Mouse (Mus musculus) hindbrain, embryonic 15.5 days (tissue): Measurements from ENCODE around the gene Elf1. TPM values are rescaled to one million over a fixed set of nuclear protein-coding genes. Genes with fewer than 3 reads are reported as not detected.

Source experiments
- ATAC-seq: fragments of 200-750 bp; cut with Nextera tagmentation; 2 replicates; pipeline ENCODE4 v1.8.0; 2017; ENCODE audit warnings: low read depth, moderate number of reproducible peaks, moderate TSS enrichment; ENCODE audit not compliant: low FRiP score
- H3K27ac ChIP-seq: fragments of 300-500 bp; sonication (generic); replicated peaks from 2 replicates; pipeline ENCODE4 v1.5.1; 2015; ENCODE audit warnings: mild to moderate bottlenecking, inconsistent platforms
- H3K27me3 ChIP-seq: fragments of 300-500 bp; sonication (generic); 2 replicates; pipeline ENCODE4 v1.6.1; 2015; ENCODE audit warnings: control low read depth, inconsistent platforms
- H3K36me3 ChIP-seq: fragments of 300-500 bp; sonication (generic); 2 replicates; pipeline ENCODE4 v1.6.1; 2015; ENCODE audit warnings: control low read depth, inconsistent platforms
- H3K4me1 ChIP-seq: fragments of 300-500 bp; sonication (generic); replicated peaks from 2 replicates; pipeline ENCODE4 v1.6.1; 2015; ENCODE audit warnings: control low read depth, inconsistent platforms
- H3K4me2 ChIP-seq: fragments of 300-500 bp; sonication (generic); 2 replicates; pipeline ENCODE4 v1.6.1; 2015; ENCODE audit warnings: moderate library complexity, mild to moderate bottlenecking, inconsistent platforms
- H3K4me3 ChIP-seq: fragments of 300-500 bp; sonication (generic); 2 replicates; pipeline ENCODE4 v1.5.1; 2015; ENCODE audit warnings: mild to moderate bottlenecking, inconsistent platforms
- H3K9ac ChIP-seq: fragments of 300-500 bp; sonication (generic); 2 replicates; pipeline ENCODE4 v1.6.1; 2015; ENCODE audit warnings: inconsistent platforms
- H3K9me3 ChIP-seq: fragments of 300-500 bp; sonication (generic); 2 replicates; pipeline ENCODE4 v1.6.1; 2016; ENCODE audit warnings: control low read depth, inconsistent platforms
- WGBS: fragments of 180-500 bp; shearing (Covaris S2); methylation state at CpG from one replicate; pipeline ENCODE4 v1.1.7; 2015; 5-methylcytosine and 5-hydroxymethylcytosine counted together
- polyA plus RNA-seq: library from polyadenylated mRNA; unstranded; fragments of >200 nt; fragmentation: Nextera tagmentation; extraction: Ambion mirVana; gene quantifications from 2 replicates; pipeline ENCODE4 v1.2.1, GENCODE M21; 2015

The Elf1 gene
- polyA plus RNA-seq, 1 experiment from 2014 or later: 2.9 TPM

DNA sequence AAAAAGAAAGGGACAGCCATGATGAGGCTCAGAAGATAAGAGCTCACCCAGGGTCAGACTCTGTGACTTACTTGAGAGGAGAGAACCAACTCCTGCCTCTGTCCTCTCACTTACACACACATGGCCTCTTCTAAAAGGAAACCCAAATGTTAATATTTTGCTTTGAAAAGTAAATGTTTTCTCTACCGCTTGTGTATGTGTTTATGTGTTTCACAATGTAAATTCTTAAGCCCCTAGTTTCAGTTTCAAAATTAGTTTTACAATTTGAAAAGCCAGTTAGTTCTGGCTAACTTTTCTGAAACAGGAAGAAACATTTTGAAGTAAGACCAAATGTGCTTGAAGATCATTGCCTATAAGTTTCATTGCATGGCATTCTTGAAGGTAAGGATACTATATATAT lies 76.8 kb downstream of the Elf1 start:
- H3K4me2 ChIP-seq: no peak overlapping the region
- WGBS: 92% methylated on average over 1 of the region's 1 CpGs

GRCm38 (mm10) chr14:79562745-79563144 lies 81.8 kb downstream of the Elf1 start:
- no peaks in the 10 kb centered on the region for H3K27me3 ChIP-seq
- 22% methylated on average over 5 of the region's 5 CpGs for WGBS
- no peak for ATAC-seq
- no peak overlapping the region for H3K4me3 ChIP-seq
- no peaks in the 10 kb centered on the region for H3K36me3 ChIP-seq
- no peaks in the 10 kb centered on the region for H3K9me3 ChIP-seq
- H3K4me1 ChIP-seq: no peaks in the 10 kb centered on the region
- no peak overlapping the region for H3K9ac ChIP-seq
- H3K4me2 ChIP-seq: no peak overlapping the region
- no peak overlapping the region for H3K27ac ChIP-seq

More for the DNA sequence above, 76.8 kb downstream of the Elf1 start:
- no peak overlapping the region for H3K9ac ChIP-seq
- no peaks in the 10 kb centered on the region for H3K4me1 ChIP-seq
- no peak overlapping the region for H3K27ac ChIP-seq
- H3K36me3 ChIP-seq: no peaks in the 10 kb centered on the region
- H3K27me3 ChIP-seq: no peaks in the 10 kb centered on the region
- H3K9me3 ChIP-seq: no peaks in the 10 kb centered on the region
- ATAC-seq: no peak
- no peak overlapping the region for H3K4me3 ChIP-seq

- no peaks in the 10 kb centered on the region for H3K4me1 ChIP-seq
- no peak overlapping the region for H3K9ac ChIP-seq
- no peak overlapping the region for H3K4me3 ChIP-seq
- ATAC-seq: no peak
- no peaks in the 10 kb centered on the region for H3K36me3 ChIP-seq
- H3K9me3 ChIP-seq: no peaks in the 10 kb centered on the region
- no peak overlapping the region for H3K4me2 ChIP-seq
- no peak overlapping the region for H3K27ac ChIP-seq
- WGBS: 72% methylated on average over 6 of the region's 6 CpGs
- H3K27me3 ChIP-seq: no peaks in the 10 kb centered on the region
Observed at GRCm38 (mm10) chr14:79564784-79565183, 83.8 kb downstream of the Elf1 start.

DNA sequence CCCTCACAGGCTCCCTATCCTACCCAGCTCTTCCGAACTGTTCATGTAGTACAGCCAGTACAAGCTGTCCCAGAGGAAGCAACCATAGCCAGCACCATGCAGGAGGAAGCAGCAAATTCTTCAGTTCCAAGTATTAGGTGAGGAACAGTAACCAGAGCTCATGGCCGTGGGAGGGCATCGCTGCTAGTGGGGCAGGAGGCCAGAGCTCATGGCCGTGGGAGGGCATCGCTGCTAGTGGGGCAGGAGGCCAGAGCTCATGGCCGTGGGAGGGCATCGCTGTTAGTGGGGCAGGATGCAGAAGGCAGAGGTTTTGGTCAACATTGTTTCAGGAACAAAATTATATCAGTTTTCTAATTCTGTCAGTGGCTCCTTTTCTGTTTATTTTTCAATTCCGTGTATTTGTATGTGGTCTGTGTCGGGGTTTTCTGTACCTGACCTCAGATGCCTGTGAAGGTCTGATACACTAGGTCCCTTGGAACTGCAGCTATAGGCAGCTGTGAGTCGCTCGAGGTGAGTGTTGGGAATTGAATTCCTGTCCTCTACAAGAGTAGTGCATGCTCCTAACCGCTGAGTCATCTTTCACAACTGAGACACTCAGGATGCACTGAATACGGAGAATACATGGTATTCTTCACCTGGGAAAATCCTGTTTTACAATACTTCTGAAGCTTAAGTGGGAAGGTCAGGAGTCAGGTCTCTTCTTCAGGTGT lies 92.6 kb downstream of the Elf1 start:
- Histone ChIP-seq H3K36me3 (no peaks in the 10 kb centered on the region), H3K9ac (no peak overlapping the region), H3K27me3 (no peaks in the 10 kb centered on the region), H3K27ac (no peak overlapping the region), H3K9me3 (no peaks in the 10 kb centered on the region), H3K4me3 (no peak overlapping the region), H3K4me1 (no peaks in the 10 kb centered on the region), H3K4me2 (no peak overlapping the region)
- WGBS: 91% methylated on average over 13 of the region's 13 CpGs
- no peak for ATAC-seq

- Histone ChIP-seq H3K27ac (no peak overlapping the region), H3K9me3 (no peaks in the 10 kb centered on the region), H3K9ac (no peak overlapping the region), H3K27me3 (no peaks in the 10 kb centered on the region), H3K4me2 (no peak overlapping the region), H3K4me3 (no peak overlapping the region), H3K36me3 (no peaks in the 10 kb centered on the region), H3K4me1 (no peaks in the 10 kb centered on the region)
- WGBS: 100% methylated on average over 1 of the region's 1 CpGs
- ATAC-seq: no peak
Observed at GRCm38 (mm10) chr14:79574361-79574760, 93.4 kb downstream of the Elf1 start.

DNA sequence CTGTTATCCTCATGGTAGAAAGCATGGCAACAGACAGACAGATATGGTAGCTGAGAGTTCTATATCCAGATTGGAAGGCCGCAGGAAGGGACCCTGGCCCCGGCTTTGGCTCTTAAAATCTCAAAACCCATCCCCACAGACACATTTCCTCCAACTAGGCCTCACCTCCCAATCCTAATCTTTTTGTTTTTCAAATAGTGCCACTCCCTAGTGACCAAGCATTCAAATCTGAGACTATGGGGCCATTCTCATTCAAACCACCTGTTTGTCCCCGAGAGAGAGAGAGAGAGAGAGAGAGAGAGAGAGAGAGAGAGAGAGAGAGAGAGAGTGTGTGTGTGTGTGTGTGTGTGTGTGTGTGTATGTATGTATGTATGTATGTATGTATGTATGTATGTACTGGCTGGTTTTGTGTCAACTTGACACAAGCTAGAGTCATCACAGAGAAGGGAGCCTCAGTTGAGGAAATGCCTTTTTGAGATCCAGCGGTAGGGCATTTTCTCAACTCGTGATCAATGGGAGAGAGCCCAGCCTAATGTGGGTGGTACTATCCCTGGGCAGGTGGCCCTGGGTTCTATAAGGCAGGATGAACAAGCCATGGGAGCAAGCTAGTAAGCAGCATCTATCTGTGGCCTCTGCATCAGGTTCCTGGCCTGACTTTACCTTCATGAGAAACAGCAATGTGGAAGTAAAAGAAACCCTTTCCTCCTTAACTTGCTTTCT lies 102.7 kb downstream of the Elf1 start:
- H3K27ac ChIP-seq: no peak overlapping the region
- no peak overlapping the region for H3K4me2 ChIP-seq
- no peak overlapping the region for H3K9ac ChIP-seq
- no peaks in the 10 kb centered on the region for H3K9me3 ChIP-seq
- H3K36me3 ChIP-seq: no peaks in the 10 kb centered on the region
- WGBS: 86% methylated on average over 5 of the region's 5 CpGs
- no peak overlapping the region for H3K4me3 ChIP-seq
- H3K27me3 ChIP-seq: no peaks in the 10 kb centered on the region
- no peak for ATAC-seq
- peaks cover 11% of the 10 kb centered on the region for H3K4me1 ChIP-seq

- ATAC-seq: no peak
- H3K27ac ChIP-seq: peak overlapping the region; percentile 99
- 37% methylated on average over 16 of the region's 16 CpGs for WGBS
Observed at GRCm38 (mm10) chr14:79586499-79587138, 105.6 kb downstream of the Elf1 start.

GRCm38 (mm10) chr14:79587139-79587851 lies 106.3 kb downstream of the Elf1 start, which contains the start of gene Sugt1:
TSS of gene Sugt1 (plus strand) at chr14:79587691.
- peak within 1 kb of the TSS; percentile 78 for H3K4me2 ChIP-seq
- no peaks in the 10 kb centered on the region for H3K9me3 ChIP-seq
- peak within 1 kb of the TSS; percentile 99 for H3K27ac ChIP-seq
- peak within 1 kb of the TSS; percentile 61 for H3K9ac ChIP-seq
- H3K36me3 ChIP-seq: no peaks in the 10 kb centered on the region
- H3K4me1 ChIP-seq: peaks cover 25% of the 10 kb centered on the region
- WGBS: under 1% methylated on average over 59 of the region's 60 CpGs
- no peaks in the 10 kb centered on the region for H3K27me3 ChIP-seq
- peak within 1 kb of the TSS; percentile 57 for H3K4me3 ChIP-seq
- ATAC-seq: peak; percentile 99

More at GRCm38 (mm10) chr14:79586499-79587138, 105.6 kb downstream of the Elf1 start:
- Histone ChIP-seq H3K4me1 (peaks cover 25% of the 10 kb centered on the region), H3K4me3 (peak overlapping the region; percentile 57), H3K27me3 (no peaks in the 10 kb centered on the region), H3K9me3 (no peaks in the 10 kb centered on the region), H3K36me3 (no peaks in the 10 kb centered on the region), H3K4me2 (peak overlapping the region; percentile 78), H3K9ac (peak overlapping the region; percentile 61)

GRCm38 (mm10) chr14:79587852-79588229 lies 106.8 kb downstream of the Elf1 start:
- peak overlapping the region; percentile 57 for H3K4me3 ChIP-seq
- peak overlapping the region; percentile 99 for H3K27ac ChIP-seq
- H3K4me1 ChIP-seq: peaks cover 25% of the 10 kb centered on the region
- peak; percentile 61 for ATAC-seq
- 2% methylated on average over 9 of the region's 9 CpGs for WGBS
- no peaks in the 10 kb centered on the region for H3K9me3 ChIP-seq
- no peaks in the 10 kb centered on the region for H3K27me3 ChIP-seq
- no peaks in the 10 kb centered on the region for H3K36me3 ChIP-seq
- peak overlapping the region; percentile 78 for H3K4me2 ChIP-seq
- H3K9ac ChIP-seq: peak overlapping the region; percentile 61

- Histone ChIP-seq H3K27me3 (no peaks in the 10 kb centered on the region), H3K4me2 (peak overlapping the region; percentile 78), H3K36me3 (no peaks in the 10 kb centered on the region), H3K4me3 (peak overlapping the region; percentile 57), H3K27ac (no peak overlapping the region), H3K9ac (peak overlapping the region; percentile 61), H3K9me3 (no peaks in the 10 kb centered on the region), H3K4me1 (peaks cover 25% of the 10 kb centered on the region)
- no peak for ATAC-seq
- WGBS: 89% methylated on average over 9 of the region's 9 CpGs
Observed at GRCm38 (mm10) chr14:79588534-79588951, 107.5 kb downstream of the Elf1 start.

DNA sequence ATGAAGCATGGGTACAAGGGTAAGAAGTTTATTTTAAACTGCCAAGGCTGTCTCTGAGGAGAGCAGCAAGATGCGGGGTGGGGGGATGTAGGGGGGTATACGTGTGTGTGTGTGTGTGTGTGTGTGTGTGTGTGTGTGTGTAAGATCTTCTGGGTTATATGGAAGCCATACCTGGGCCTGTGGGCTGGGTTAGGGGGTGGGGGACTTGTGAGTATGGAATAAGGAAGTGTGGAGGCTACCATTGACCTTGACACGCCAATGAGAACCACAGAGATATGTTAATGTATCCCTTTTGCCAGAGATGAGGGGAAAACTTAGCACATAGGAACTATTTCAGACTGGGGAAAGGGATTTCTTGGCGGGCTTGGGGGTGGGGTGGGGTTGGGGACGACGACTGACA lies 108.4 kb downstream of the Elf1 start:
- no peak for ATAC-seq
- peaks cover 25% of the 10 kb centered on the region for H3K4me1 ChIP-seq
- no peak overlapping the region for H3K9ac ChIP-seq
- no peak overlapping the region for H3K27ac ChIP-seq
- peak overlapping the region; percentile 0; the same call in 1 of the 2 replicates for H3K4me3 ChIP-seq
- no peaks in the 10 kb centered on the region for H3K27me3 ChIP-seq
- H3K9me3 ChIP-seq: no peaks in the 10 kb centered on the region
- peak overlapping the region; percentile 78 for H3K4me2 ChIP-seq
- 93% methylated on average over 6 of the region's 6 CpGs for WGBS
- H3K36me3 ChIP-seq: no peaks in the 10 kb centered on the region
